Mouse (Mus musculus): ENCODE measurements around the gene Gm38100. TPM values are rescaled to one million over a fixed set of nuclear protein-coding genes. Genes with fewer than 3 reads are reported as not detected.

Gm38100 gene
- not detected for total RNA-seq (2021)
- long read RNA-seq, experiment 1, result 0 reads
- long read RNA-seq, experiment 2, result 0 reads

- H3K4me3 ChIP-seq, result no peak within 1 kb of the TSS
- DNase-seq (ENCODE audit: low spot score in 2 of 2), result no peak
- no peak for TF ChIP-seq CTCF (conservative IDR thresholded peaks at IDR 0.05)
- no peak within 1 kb of the TSS for H3K27ac ChIP-seq
Measured at GRCm38 (mm10) chr1:175920029-175920428, at the start of gene Gm38100. Gene Gm38100 (plus strand): TSS chr1:175920329.

- TF ChIP-seq CTCF (conservative IDR thresholded peaks at IDR 0.05), result no peak
- H3K27ac ChIP-seq, result no peak overlapping the region
- peak in 1 of 2 experiments; percentile 7 for DNase-seq (ENCODE audit: low spot score in 2 of 2)
- no peak overlapping the region for H3K4me3 ChIP-seq
Measured at GRCm38 (mm10) chr1:175870716-175871115, 49.4 kb upstream of the Gm38100 start.

- no peak for DNase-seq (ENCODE audit: low spot score in 2 of 2)
- Histone ChIP-seq H3K4me3 (no peak overlapping the region), H3K27ac (no peak overlapping the region)
- TF ChIP-seq CTCF (conservative IDR thresholded peaks at IDR 0.05), result no peak
Measured at GRCm38 (mm10) chr1:175872028-175872816, 47.9 kb upstream of the Gm38100 start.

GRCm38 (mm10) chr1:175880453-175881296, 39.5 kb upstream of the Gm38100 start, which contains the start of gene Exo1:
Gene Exo1 (plus strand): TSS chr1:175880581.
- no peak for TF ChIP-seq CTCF (conservative IDR thresholded peaks at IDR 0.05)
- peak; percentile 81 for DNase-seq (ENCODE audit: low spot score in 2 of 2)
- H3K27ac ChIP-seq, result peak within 1 kb of the TSS; percentile 99
- peak within 1 kb of the TSS; percentile 79 for H3K4me3 ChIP-seq

GRCm38 (mm10) chr1:175883398-175883797, 36.7 kb upstream of the Gm38100 start:
- Histone ChIP-seq H3K27ac (no peak overlapping the region), H3K4me3 (no peak overlapping the region)
- no peak for DNase-seq (ENCODE audit: low spot score in 2 of 2)
- TF ChIP-seq CTCF (conservative IDR thresholded peaks at IDR 0.05), result no peak

- no peak for TF ChIP-seq CTCF (conservative IDR thresholded peaks at IDR 0.05)
- no peak for DNase-seq (ENCODE audit: low spot score in 2 of 2)
Measured at GRCm38 (mm10) chr1:175893263-175893662, 26.9 kb upstream of the Gm38100 start.

GRCm38 (mm10) chr1:175893726-175894125, 26.4 kb upstream of the Gm38100 start:
- DNase-seq (ENCODE audit: low spot score in 2 of 2), result no peak
- no peak overlapping the region for H3K4me3 ChIP-seq
- no peak for TF ChIP-seq CTCF (conservative IDR thresholded peaks at IDR 0.05)
- H3K27ac ChIP-seq, result no peak overlapping the region

More at GRCm38 (mm10) chr1:175893263-175893662, 26.9 kb upstream of the Gm38100 start:
- no peak overlapping the region for H3K27ac ChIP-seq
- H3K4me3 ChIP-seq, result no peak overlapping the region

GRCm38 (mm10) chr1:175911207-175911606, 8.9 kb upstream of the Gm38100 start:
- Histone ChIP-seq H3K27ac (no peak overlapping the region), H3K4me3 (no peak overlapping the region)
- no peak for DNase-seq (ENCODE audit: low spot score in 2 of 2)
- no peak for TF ChIP-seq CTCF (conservative IDR thresholded peaks at IDR 0.05)

GRCm38 (mm10) chr1:175912038-175912437, 8.1 kb upstream of the Gm38100 start:
- Histone ChIP-seq H3K4me3 (no peak overlapping the region), H3K27ac (no peak overlapping the region)
- no peak for TF ChIP-seq CTCF (conservative IDR thresholded peaks at IDR 0.05)
- DNase-seq (ENCODE audit: low spot score in 2 of 2), result no peak

GRCm38 (mm10) chr1:175913728-175914303, 6.3 kb upstream of the Gm38100 start:
- no peak for TF ChIP-seq CTCF (conservative IDR thresholded peaks at IDR 0.05)
- Histone ChIP-seq H3K27ac (no peak overlapping the region), H3K4me3 (no peak overlapping the region)
- no peak for DNase-seq (ENCODE audit: low spot score in 2 of 2)

- no peak for TF ChIP-seq CTCF (conservative IDR thresholded peaks at IDR 0.05)
- no peak overlapping the region for H3K4me3 ChIP-seq
- no peak overlapping the region for H3K27ac ChIP-seq
Measured at GRCm38 (mm10) chr1:175921091-175921490, 962 bp downstream of the Gm38100 start.

GRCm38 (mm10) chr1:175923848-175924787, 4.0 kb downstream of the Gm38100 start:
- H3K4me3 ChIP-seq, result no peak overlapping the region
- H3K27ac ChIP-seq, result no peak overlapping the region
- TF ChIP-seq CTCF (conservative IDR thresholded peaks at IDR 0.05), result peak; percentile 93
- peak; percentile 72 to 85 for DNase-seq (ENCODE audit: low spot score in 2 of 2)

More at GRCm38 (mm10) chr1:175921091-175921490, 962 bp downstream of the Gm38100 start:
- no peak for DNase-seq (ENCODE audit: low spot score in 2 of 2)
